Mouse (Mus musculus): ENCODE measurements around the gene Foxo4.

The Foxo4 gene
- long read RNA-seq, experiment 1, result 0 reads
- long read RNA-seq, experiment 2, partial matches to known transcripts, result 0 of 1 reads
- long read RNA-seq, experiment 2, other reads (novel, unspliced or antisense), result 1 of 1 reads

DNA sequence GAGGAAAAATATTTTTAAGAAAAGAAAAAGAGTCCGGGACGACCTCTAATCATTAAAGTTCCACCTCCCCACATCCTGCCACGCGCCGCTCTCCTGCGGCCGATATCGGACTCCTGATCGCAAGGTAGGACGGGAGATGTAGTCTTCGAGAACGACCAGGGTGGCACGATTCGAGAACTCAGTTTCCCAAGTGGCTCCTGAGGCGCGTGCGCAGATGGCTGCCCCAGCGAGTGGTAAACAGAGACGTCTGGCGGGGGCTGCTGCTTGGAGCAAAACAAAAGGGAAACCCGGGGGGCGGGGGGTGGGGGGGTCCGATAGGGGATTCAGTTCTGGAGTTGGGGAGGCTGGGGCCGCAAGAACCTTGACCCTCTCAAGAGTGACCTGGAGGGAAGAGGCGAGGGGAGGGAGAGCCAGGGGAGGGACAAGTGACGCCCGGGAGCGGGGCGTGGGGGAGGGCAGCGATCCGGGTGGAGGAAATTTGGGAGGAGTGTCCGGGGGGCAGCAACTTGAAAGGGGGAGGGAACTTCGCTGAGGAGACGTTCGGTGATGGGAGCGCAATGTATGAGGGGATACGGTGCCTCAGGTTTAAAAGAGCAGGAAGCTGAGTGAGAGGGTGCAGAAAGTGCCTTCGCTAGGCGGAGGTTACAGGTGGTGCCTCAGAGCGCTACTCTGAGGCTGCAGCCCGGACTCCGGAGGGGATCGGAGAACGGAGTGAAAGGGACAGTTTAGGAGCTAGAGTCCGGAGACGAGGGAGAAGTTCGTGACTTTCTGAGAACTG lies at the start of gene Foxo4:
Gene Foxo4, plus strand, starts transcription at position 577 of the 778 bp plus-strand sequence.
- intact Hi-C loops (cut with DNase I), result no loop called here

GRCm38 (mm10) chrX:101221834-101222795 lies 32.2 kb upstream of the Foxo4 start, which contains the start of gene Snx12:
Gene Snx12, minus strand, starts transcription at chrX:101222563.
- intact Hi-C loops (cut with DNase I), result no loop called here

GRCm38 (mm10) chrX:101222796-101223162 lies 31.5 kb upstream of the Foxo4 start:
- intact Hi-C loops (cut with DNase I), result no loop called here

GRCm38 (mm10) chrX:101245011-101245410 lies 9.3 kb upstream of the Foxo4 start:
- intact Hi-C loops (cut with DNase I), result no loop called here

DNA sequence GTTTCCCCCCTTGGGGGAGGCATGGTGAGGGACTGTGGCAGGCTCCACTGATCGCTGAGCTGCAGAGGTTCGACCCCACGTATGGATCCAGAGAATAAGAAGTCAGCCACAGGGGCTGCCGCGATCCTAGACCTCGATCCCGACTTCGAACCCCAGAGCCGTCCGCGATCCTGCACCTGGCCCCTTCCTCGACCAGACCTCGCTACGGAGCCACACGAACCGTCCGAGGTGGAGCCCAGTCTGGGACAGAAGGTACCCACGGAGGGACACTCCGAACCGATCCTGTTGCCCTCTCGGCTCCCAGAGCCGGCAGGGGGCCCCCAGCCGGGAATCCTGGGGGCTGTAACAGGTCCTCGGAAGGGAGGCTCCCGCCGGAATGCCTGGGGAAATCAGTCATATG lies 412 bp downstream of the Foxo4 start:
- intact Hi-C loops (cut with DNase I), result no loop called here

DNA sequence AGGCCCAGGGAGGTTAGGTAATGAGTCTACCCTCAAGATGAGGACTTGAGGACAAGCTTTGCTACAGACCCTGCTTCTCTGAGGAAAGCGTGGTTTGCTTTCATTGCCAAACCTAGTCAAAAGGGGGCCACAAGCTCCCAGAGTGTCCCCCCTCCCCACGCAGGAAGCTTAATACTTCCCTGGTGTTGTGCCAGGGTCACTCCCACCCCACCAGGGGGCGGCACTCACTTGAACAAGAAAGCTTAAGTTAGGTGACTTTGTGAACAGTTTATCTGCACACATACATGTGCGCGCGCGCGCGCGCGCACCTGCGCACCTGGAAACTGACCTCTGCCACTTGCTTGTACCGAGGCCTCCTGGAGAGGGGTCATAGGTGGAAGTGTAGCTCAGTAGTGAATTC lies 2.3 kb downstream of the Foxo4 start:
- intact Hi-C loops (cut with DNase I), result no loop called here

GRCm38 (mm10) chrX:101260441-101261325 lies 6.4 kb downstream of the Foxo4 start:
- intact Hi-C loops (cut with DNase I), result no loop called here

DNA sequence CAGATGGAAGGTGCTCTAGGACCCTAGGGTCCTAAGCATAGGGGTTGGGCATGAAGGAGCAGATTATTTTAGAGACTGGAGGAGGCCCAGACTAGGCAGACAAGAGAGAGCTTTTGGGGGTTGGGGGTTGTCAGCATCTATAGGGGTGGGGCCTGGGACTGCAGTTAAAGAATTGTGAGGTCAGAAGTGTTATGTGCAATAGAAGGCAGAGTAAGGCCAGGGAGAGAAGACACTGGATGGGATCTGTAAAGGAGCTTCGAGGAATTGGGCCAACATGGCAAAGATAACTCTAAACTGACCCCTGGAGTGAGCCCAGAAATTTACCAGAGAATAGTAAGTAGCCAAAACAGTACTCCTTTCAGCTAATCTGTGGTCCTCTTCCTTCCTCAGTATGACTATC lies 9.6 kb downstream of the Foxo4 start, which contains the start of gene Gm614:
Gene Gm614, minus strand, starts transcription at position 101 of the 400 bp plus-strand sequence.
- intact Hi-C loops (cut with DNase I), result no loop called here

- intact Hi-C loops (cut with DNase I), result no loop called here
These were observed 12.3 kb downstream of the Foxo4 start for GRCm38 (mm10) chrX:101266631-101267030.

DNA sequence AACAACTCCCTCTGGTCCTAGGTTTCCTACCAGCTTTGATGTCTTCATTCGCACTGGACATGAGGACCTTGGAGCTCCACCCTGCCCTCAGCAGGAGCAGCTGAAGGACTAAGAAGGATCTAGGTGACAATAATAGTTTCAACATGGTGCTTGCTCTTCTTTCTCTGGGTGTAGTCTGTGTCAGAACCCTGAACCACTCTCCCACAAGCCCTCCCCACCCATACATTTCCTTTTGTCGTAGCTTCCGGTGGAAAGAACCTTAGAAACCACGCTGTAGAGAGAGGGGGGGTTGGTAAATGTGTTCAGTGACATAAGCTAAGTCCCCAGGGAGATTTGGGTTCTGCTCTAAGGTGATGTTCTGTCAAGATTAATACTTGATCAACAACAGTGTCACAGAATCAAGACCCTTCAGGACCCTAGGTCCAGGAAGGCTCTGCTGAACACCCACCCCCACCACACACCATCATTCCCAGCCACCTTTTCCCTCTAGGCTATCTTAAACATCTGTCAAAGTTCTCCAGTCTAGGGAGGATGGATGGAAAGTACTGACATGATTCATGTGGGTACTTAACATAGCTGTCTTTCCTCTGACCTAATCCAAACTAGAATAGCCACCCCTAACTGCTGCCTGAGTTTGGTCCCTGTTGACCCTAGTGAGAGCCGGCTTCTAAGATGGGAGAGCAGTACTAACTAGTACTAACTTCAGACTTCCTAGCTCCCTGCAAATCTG lies 13.9 kb downstream of the Foxo4 start, which contains the start of gene Il2rg:
Gene Il2rg, minus strand, starts transcription at position 231 of the 730 bp plus-strand sequence.
- intact Hi-C loops (cut with DNase I), result no loop called here

- intact Hi-C loops (cut with DNase I), result no loop called here
These were observed 14.4 kb downstream of the Foxo4 start, which contains the start of gene Gm20489 for GRCm38 (mm10) chrX:101268755-101269124. Gene Gm20489, minus strand, starts transcription at chrX:101269023.

DNA sequence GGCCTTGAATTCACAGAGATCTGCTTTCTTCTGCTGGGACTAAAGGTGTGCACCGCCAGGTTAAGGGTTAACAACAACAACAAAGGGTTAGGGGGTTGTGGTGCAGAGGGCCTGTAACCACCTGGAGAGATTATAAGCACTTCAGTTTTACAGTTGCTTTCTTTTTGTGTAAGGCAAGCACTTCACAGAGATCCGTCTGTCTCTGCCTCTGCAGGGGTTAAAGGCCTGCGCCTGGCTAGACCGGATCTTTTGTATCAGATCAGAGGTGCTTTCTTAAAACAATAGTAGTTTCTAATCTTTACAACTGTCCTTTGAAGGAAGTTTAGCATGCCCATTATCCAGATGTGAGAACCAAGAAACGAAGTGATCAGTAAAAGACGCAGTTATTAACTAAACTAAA lies 19.1 kb downstream of the Foxo4 start:
- intact Hi-C loops (cut with DNase I), result no loop called here

GRCm38 (mm10) chrX:101273875-101274738 lies 19.8 kb downstream of the Foxo4 start, which contains the start of gene Med12:
Gene Med12, plus strand, starts transcription at chrX:101274030.
- intact Hi-C loops (cut with DNase I), result no loop called here

- intact Hi-C loops (cut with DNase I), result no loop called here
These were observed 28.5 kb downstream of the Foxo4 start for GRCm38 (mm10) chrX:101282813-101283212.

DNA sequence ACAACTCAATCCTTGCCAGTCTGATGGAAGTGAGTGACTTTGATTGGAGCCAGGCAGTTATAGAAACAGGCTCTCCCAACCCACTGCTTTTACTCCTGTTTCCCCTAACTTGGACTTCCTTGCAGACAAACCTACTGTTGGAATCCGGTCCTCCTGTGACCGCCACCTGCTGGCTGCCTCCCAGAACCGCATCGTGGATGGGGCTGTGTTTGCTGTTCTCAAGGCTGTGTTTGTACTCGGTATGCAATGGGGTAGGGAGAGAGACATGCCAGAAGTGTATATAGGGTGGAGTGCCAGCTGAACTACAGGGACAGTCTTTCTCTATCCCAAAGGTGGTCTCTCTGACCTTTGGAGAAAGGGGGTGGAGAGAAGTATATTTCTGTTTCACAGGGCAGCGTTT lies 31.2 kb downstream of the Foxo4 start:
- intact Hi-C loops (cut with DNase I), result no loop called here

DNA sequence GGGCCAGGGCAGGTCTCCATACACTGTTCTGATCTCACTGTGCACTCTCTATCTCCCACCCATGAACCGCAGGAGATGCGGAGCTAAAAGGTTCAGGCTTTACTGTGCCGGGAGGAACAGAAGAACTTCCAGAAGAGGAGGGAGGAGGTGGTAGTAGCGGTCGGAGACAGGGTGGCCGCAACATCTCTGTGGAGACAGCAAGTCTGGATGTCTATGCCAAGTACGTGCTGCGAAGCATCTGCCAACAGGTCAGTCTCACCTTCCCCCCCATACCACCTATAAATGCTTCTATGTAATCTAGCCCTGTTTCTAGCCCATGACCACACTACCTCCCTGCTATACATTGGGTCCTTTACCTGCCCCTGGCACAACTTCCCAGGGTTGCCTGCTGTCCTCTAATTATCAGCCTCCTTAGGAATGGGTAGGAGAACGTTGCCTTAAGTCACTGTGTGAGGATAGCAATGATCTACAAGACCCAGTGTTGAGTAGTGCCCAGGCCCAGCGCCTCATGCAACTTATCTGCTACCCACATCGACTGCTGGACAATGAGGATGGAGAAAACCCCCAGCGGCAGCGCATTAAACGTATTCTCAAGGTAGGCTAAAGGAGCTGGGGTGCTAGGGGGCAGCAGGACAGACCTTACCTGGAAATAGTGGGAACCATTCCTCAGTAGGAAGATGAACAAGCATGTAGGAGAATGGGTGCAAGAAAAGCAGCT lies 31.8 kb downstream of the Foxo4 start:
- intact Hi-C loops (cut with DNase I), result loop anchor here (2.0 kb wide), 1 partner anchor 155 kb away; no protein-coding TSS in a partner anchor

DNA sequence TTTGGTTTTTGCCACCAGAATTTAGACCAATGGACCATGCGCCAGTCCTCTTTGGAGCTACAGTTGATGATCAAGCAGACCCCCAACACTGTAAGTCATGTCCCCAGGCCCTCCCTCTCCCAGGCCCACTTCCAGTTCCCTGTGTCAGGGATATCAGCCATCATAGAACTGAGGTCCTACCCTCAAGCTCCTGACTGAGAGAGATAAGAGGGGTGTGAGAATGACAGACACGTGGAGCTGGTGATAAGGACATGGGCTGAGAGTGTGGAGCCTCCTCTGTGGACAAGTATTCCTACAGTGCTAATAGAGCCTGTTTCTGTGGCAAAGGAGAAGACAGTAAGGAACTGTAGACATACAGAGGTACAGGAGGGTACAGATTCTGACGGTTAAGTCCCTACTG lies 33.2 kb downstream of the Foxo4 start:
- intact Hi-C loops (cut with DNase I), result loop anchor here (2.0 kb wide), 1 partner anchor 157 kb away; no protein-coding TSS in a partner anchor

GRCm38 (mm10) chrX:101288432-101288831 lies 34.1 kb downstream of the Foxo4 start:
- intact Hi-C loops (cut with DNase I), result no loop called here
